Mouse (Mus musculus) midbrain, embryonic 16.5 days (tissue): ENCODE measurements around the gene Tbc1d1. TPM values are rescaled to one million over a fixed set of nuclear protein-coding genes. Genes with fewer than 3 reads are reported as not detected.

Experiments used
- ATAC-seq: fragments of 200-750 bp; cut with Nextera tagmentation; 2 replicates; pipeline ENCODE4 v1.8.0; 2017; ENCODE audit warnings: moderate TSS enrichment
- H3K27ac ChIP-seq: fragments of 300-500 bp; sonication (generic); 2 replicates; pipeline ENCODE4 v1.5.1; 2014; ENCODE audit warnings: mild to moderate bottlenecking, low read length, mixed read lengths
- H3K27me3 ChIP-seq: fragments of 300-500 bp; sonication (generic); 2 replicates; pipeline ENCODE4 v1.6.1; 2014; ENCODE audit warnings: low read depth, low read length, mixed read lengths; ENCODE audit not compliant: control insufficient read depth, insufficient read depth
- H3K36me3 ChIP-seq: fragments of 300-500 bp; sonication (generic); 2 replicates; pipeline ENCODE4 v1.6.1; 2014; ENCODE audit warnings: mild to moderate bottlenecking, low read length, moderate library complexity, mixed read lengths; ENCODE audit not compliant: control insufficient read depth, insufficient read depth
- H3K4me1 ChIP-seq: fragments of 300-500 bp; sonication (generic); 2 replicates; pipeline ENCODE4 v1.6.1; 2014; ENCODE audit warnings: mild to moderate bottlenecking, low read length, mixed read lengths; ENCODE audit not compliant: control insufficient read depth, insufficient read depth
- H3K4me2 ChIP-seq: fragments of 300-500 bp; sonication (generic); 2 replicates; pipeline ENCODE4 v1.6.1; 2014; ENCODE audit warnings: mild to moderate bottlenecking, low read length, mixed read lengths
- H3K4me3 ChIP-seq: fragments of 300-500 bp; sonication (generic); 2 replicates; pipeline ENCODE4 v1.5.1; 2014; ENCODE audit warnings: low read depth, mild to moderate bottlenecking, low read length, moderate library complexity, mixed read lengths
- H3K9ac ChIP-seq: fragments of 300-500 bp; sonication (generic); 2 replicates; pipeline ENCODE4 v1.6.1; 2014; ENCODE audit warnings: low read depth, low read length, mixed read lengths
- H3K9me3 ChIP-seq: fragments of 300-500 bp; sonication (generic); replicated peaks from 2 replicates; pipeline ENCODE4 v1.6.1; 2014; ENCODE audit warnings: mild to moderate bottlenecking, low read length, mixed read lengths; ENCODE audit not compliant: control insufficient read depth, poor library complexity, severe bottlenecking
- WGBS: fragments of 180-500 bp; shearing (Covaris S2); extraction: QIAGEN DNeasy Blood & Tissue Kit; methylation state at CpG from one replicate; pipeline ENCODE4 v1.1.7; 2014; 5-methylcytosine and 5-hydroxymethylcytosine counted together
- polyA plus RNA-seq: library from polyadenylated mRNA; unstranded; fragments of >200 nt; fragmentation: Nextera tagmentation; extraction: Ambion mirVana; gene quantifications from 2 replicates; pipeline ENCODE4 v1.2.1, GENCODE M21; 2015

The Tbc1d1 gene
- polyA plus RNA-seq, 1 experiment from 2014 or later = 8.5 TPM

DNA sequence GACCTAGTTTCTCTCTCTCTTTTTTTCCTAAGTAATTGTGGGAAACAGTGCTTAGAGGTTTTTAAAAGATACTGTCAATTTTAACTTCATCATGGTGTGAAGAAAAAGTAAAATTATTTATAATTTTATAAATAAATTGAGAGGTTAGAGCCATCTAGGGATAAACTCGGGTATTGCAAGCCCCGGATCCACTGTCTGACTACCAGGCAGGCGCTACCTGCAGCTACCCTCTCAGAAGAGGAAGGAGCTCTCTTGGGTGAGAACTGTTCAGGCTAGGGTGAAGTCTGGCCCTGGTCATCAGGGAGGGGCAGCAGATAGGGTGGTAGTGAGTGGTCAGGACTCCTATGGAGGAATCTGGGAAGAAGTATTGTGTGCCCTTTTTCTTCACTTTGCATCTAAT, 109.0 kb downstream of the Tbc1d1 start:
- Histone ChIP-seq H3K36me3 (no peaks in the 10 kb centered on the region), H3K9ac (no peak overlapping the region), H3K4me2 (no peak overlapping the region), H3K4me3 (no peak overlapping the region), H3K4me1 (peaks cover 5% of the 10 kb centered on the region), H3K27ac (no peak overlapping the region), H3K9me3 (no peaks in the 10 kb centered on the region), H3K27me3 (no peaks in the 10 kb centered on the region)
- ATAC-seq = no peak
- WGBS = 20% methylated on average over 3 of the region's 3 CpGs

- 83% methylated on average over 3 of the region's 3 CpGs for WGBS
- Histone ChIP-seq H3K27ac (no peak overlapping the region), H3K4me3 (no peak overlapping the region), H3K27me3 (no peaks in the 10 kb centered on the region), H3K9me3 (no peaks in the 10 kb centered on the region), H3K4me1 (peaks cover 5% of the 10 kb centered on the region), H3K9ac (no peak overlapping the region), H3K36me3 (no peaks in the 10 kb centered on the region), H3K4me2 (no peak overlapping the region)
- ATAC-seq = no peak
Measured at GRCm38 (mm10) chr5:64265906-64266305, 109.8 kb downstream of the Tbc1d1 start.

DNA sequence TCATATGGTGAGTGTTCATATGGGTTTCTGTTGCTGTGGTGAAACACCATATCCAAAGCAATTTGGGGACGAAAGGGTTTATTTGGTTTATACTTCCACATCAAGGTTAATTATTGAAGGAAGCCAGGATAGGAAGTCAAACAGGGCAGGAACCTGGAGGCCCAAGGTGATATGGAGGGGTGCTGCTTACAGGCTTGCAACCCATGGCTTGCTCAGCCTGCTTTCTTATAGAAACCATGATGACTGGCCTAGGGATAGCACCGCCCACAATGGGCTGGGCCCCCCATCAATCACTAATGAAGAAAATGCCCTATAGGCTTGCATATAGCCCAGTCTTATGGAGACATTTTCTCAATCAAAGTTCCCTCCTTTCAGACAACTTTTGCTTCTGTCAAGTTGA, 110.4 kb downstream of the Tbc1d1 start:
- 96% methylated on average over 2 of the region's 2 CpGs for WGBS
- H3K4me2 ChIP-seq = no peak overlapping the region

GRCm38 (mm10) chr5:64267279-64267678, 111.2 kb downstream of the Tbc1d1 start:
- H3K4me3 ChIP-seq = no peak overlapping the region

More for the DNA sequence above, 110.4 kb downstream of the Tbc1d1 start:
- no peak for ATAC-seq
- no peak overlapping the region for H3K9ac ChIP-seq
- peaks cover 5% of the 10 kb centered on the region for H3K4me1 ChIP-seq
- H3K36me3 ChIP-seq = no peaks in the 10 kb centered on the region
- no peak overlapping the region for H3K27ac ChIP-seq
- no peaks in the 10 kb centered on the region for H3K27me3 ChIP-seq
- no peak overlapping the region for H3K4me3 ChIP-seq
- no peaks in the 10 kb centered on the region for H3K9me3 ChIP-seq

GRCm38 (mm10) chr5:64269669-64270068, 113.6 kb downstream of the Tbc1d1 start:
- Histone ChIP-seq H3K9me3 (no peaks in the 10 kb centered on the region), H3K4me1 (no peaks in the 10 kb centered on the region; the same call in 1 of the 2 replicates), H3K4me3 (no peak overlapping the region), H3K36me3 (no peaks in the 10 kb centered on the region), H3K4me2 (no peak overlapping the region), H3K27me3 (no peaks in the 10 kb centered on the region), H3K27ac (no peak overlapping the region), H3K9ac (no peak overlapping the region)
- ATAC-seq = no peak
- WGBS = 19% methylated on average over 7 of the region's 7 CpGs

More at GRCm38 (mm10) chr5:64267279-64267678, 111.2 kb downstream of the Tbc1d1 start:
- H3K4me2 ChIP-seq = no peak overlapping the region
- H3K36me3 ChIP-seq = no peaks in the 10 kb centered on the region
- H3K9ac ChIP-seq = no peak overlapping the region
- peaks cover 5% of the 10 kb centered on the region for H3K4me1 ChIP-seq
- H3K27ac ChIP-seq = no peak overlapping the region
- H3K9me3 ChIP-seq = no peaks in the 10 kb centered on the region
- H3K27me3 ChIP-seq = no peaks in the 10 kb centered on the region
- 89% methylated on average over 9 of the region's 9 CpGs for WGBS
- ATAC-seq = no peak

DNA sequence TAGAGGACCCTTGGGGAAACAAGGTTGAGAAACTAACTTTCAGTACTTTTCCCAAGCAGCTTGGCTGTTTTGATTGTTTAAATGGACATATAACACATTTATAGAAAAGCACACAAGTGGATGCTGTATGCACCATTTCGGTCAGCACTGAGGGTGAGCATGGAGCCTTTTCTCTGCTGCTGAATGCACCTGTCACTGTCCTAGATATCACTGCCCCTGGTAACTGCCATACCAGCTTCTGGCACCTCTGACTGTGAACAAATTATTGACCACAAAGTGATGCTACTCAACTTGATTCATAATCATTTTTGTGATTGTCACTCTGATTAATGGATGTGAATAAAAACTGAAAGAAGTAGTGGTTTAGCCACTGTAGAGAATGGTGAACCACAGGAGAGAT, 117.4 kb downstream of the Tbc1d1 start:
- WGBS = 94% methylated on average over 1 of the region's 1 CpGs
- ATAC-seq = no peak
- no peaks in the 10 kb centered on the region for H3K36me3 ChIP-seq
- H3K4me1 ChIP-seq = no peaks in the 10 kb centered on the region; the same call in 1 of the 2 replicates
- H3K4me3 ChIP-seq = no peak overlapping the region
- no peaks in the 10 kb centered on the region for H3K27me3 ChIP-seq
- no peak overlapping the region for H3K4me2 ChIP-seq
- H3K9ac ChIP-seq = no peak overlapping the region
- H3K27ac ChIP-seq = no peak overlapping the region
- H3K9me3 ChIP-seq = no peaks in the 10 kb centered on the region

- Histone ChIP-seq H3K27me3 (no peaks in the 10 kb centered on the region), H3K4me1 (no peaks in the 10 kb centered on the region; the same call in 1 of the 2 replicates), H3K4me2 (no peak overlapping the region), H3K4me3 (no peak overlapping the region), H3K9me3 (no peaks in the 10 kb centered on the region), H3K9ac (no peak overlapping the region), H3K27ac (no peak overlapping the region), H3K36me3 (no peaks in the 10 kb centered on the region)
- WGBS = 78% methylated on average over 9 of the region's 9 CpGs
- no peak for ATAC-seq
Measured at GRCm38 (mm10) chr5:64274296-64274695, 118.2 kb downstream of the Tbc1d1 start.

DNA sequence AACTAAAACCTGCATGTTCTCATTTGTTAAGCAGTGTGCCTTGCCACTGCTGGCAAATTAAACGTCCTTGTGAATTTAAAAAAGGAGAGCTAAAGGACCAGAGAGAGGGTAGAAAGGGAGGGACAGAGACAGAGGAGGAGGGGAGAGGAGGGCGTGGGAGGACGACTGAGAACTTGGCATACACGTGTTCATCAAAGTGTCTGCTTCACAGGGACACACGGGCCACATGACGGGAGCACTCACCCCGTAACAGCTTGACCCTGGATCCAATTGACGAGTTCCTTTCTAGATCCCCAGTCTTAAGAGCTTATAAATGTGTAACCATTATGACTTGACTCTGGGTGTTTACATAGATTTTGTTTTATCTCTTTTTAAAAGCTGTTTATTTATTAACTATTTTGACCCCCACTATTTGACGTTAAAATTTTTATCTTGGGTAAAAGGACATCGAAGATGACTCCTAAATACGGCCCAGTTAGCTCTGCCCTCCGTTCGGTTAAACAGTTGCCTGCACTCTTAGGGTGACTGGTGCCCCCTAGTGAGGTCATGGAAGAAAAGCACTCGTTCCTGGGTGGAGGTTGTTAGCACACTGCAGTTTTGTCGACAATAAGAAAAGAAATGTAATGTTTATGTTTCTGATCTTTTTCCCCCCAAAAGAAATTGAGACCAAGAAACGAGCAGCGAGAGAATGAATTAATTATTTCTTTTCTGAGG, 118.8 kb downstream of the Tbc1d1 start:
- Histone ChIP-seq H3K27me3 (no peaks in the 10 kb centered on the region), H3K27ac (no peak overlapping the region), H3K4me1 (no peaks in the 10 kb centered on the region; the same call in 1 of the 2 replicates), H3K4me3 (no peak overlapping the region), H3K9ac (no peak overlapping the region), H3K9me3 (no peaks in the 10 kb centered on the region), H3K4me2 (no peak overlapping the region), H3K36me3 (no peaks in the 10 kb centered on the region)
- 23% methylated on average over 17 of the region's 17 CpGs for WGBS
- peak; percentile 70; the same call in 1 of the 2 replicates for ATAC-seq

DNA sequence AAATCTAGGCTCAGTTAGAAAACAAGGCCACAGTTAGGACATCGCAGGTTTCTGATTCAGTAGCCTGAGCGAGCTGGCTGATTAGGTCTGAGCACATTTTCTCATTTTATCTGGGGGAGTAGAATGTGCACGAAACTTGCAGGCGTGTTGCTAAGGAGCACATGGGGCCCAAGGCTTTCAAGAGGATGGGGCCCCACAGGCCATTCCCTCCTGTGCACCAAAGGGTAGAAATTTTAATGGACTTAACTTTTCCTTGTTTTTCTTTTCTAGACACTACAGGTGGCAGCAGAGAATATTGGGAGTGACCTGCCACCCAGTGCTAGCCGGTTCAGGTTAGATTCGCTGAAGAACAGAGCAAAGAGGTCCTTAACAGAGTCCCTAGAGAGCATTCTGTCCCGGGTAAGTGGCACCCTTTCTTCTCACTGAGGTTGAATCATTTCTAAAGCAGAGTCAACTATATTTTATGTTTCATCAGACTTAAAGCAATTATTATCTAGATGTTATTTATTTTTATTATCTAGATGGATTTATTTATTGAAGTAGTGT, 121.6 kb downstream of the Tbc1d1 start:
- no peak for ATAC-seq
- H3K9me3 ChIP-seq = no peaks in the 10 kb centered on the region
- 89% methylated on average over 7 of the region's 7 CpGs for WGBS

More for the DNA sequence above, 121.6 kb downstream of the Tbc1d1 start:
- H3K27me3 ChIP-seq = no peaks in the 10 kb centered on the region
- no peak overlapping the region for H3K27ac ChIP-seq
- no peak overlapping the region for H3K9ac ChIP-seq
- no peak overlapping the region for H3K4me2 ChIP-seq
- H3K4me3 ChIP-seq = no peak overlapping the region
- no peaks in the 10 kb centered on the region for H3K4me1 ChIP-seq
- no peaks in the 10 kb centered on the region for H3K36me3 ChIP-seq
